Mouse (Mus musculus): Measurements from ENCODE around the gene Gin1.

Gin1 gene

GRCm38 (mm10) chr1:97787674-97788073 is 17.7 kb downstream of the Gin1 start:
- no peak for DNase-seq (ENCODE audit: low spot score in 2 of 2)

GRCm38 (mm10) chr1:97788490-97788889 is 18.5 kb downstream of the Gin1 start:
- no peak for DNase-seq (ENCODE audit: low spot score in 2 of 2)

- DNase-seq (ENCODE audit: low spot score in 2 of 2), result no peak
Measured at GRCm38 (mm10) chr1:97794110-97794509, 24.1 kb downstream of the Gin1 start.

- DNase-seq (ENCODE audit: low spot score in 2 of 2), result no peak
Measured at GRCm38 (mm10) chr1:97795936-97796335, 26.0 kb downstream of the Gin1 start.

- no peak for DNase-seq (ENCODE audit: low spot score in 2 of 2)
Measured at GRCm38 (mm10) chr1:97802207-97802902, 32.4 kb downstream of the Gin1 start.

GRCm38 (mm10) chr1:97804520-97804919 is 34.5 kb downstream of the Gin1 start:
- DNase-seq (ENCODE audit: low spot score in 2 of 2), result no peak

GRCm38 (mm10) chr1:97809255-97809912 is 39.4 kb downstream of the Gin1 start:
- no peak for DNase-seq (ENCODE audit: low spot score in 2 of 2)

- no peak for DNase-seq (ENCODE audit: low spot score in 2 of 2)
Measured at GRCm38 (mm10) chr1:97821282-97821681, 51.3 kb downstream of the Gin1 start.

- DNase-seq (ENCODE audit: low spot score in 2 of 2), result no peak
Measured at GRCm38 (mm10) chr1:97822203-97822602, 52.2 kb downstream of the Gin1 start.

- DNase-seq (ENCODE audit: low spot score in 2 of 2), result no peak
Measured at GRCm38 (mm10) chr1:97822904-97823303, 52.9 kb downstream of the Gin1 start.

- peak in 1 of 2 experiments; percentile 26 for DNase-seq (ENCODE audit: low spot score in 2 of 2)
Measured at GRCm38 (mm10) chr1:97827566-97827965, 57.6 kb downstream of the Gin1 start.

- DNase-seq (ENCODE audit: low spot score in 2 of 2), result no peak
Measured at GRCm38 (mm10) chr1:97828087-97828486, 58.1 kb downstream of the Gin1 start.

- peak in 1 of 2 experiments; percentile 35 for DNase-seq (ENCODE audit: low spot score in 2 of 2)
Measured at GRCm38 (mm10) chr1:97833466-97834353, 63.7 kb downstream of the Gin1 start.

GRCm38 (mm10) chr1:97834354-97834822 is 64.4 kb downstream of the Gin1 start:
- DNase-seq (ENCODE audit: low spot score in 2 of 2), result no peak

Measured in frontal cortex, postnatal 36 days (tissue).